Mouse (Mus musculus): Measurements from ENCODE around the gene Gm9970.

The Gm9970 gene

GRCm38 (mm10) chr5:31195671-31196070, 45.4 kb downstream of the Gm9970 start:
- DNase-seq (ENCODE audit: low read depth, low spot score) = no peak

DNA sequence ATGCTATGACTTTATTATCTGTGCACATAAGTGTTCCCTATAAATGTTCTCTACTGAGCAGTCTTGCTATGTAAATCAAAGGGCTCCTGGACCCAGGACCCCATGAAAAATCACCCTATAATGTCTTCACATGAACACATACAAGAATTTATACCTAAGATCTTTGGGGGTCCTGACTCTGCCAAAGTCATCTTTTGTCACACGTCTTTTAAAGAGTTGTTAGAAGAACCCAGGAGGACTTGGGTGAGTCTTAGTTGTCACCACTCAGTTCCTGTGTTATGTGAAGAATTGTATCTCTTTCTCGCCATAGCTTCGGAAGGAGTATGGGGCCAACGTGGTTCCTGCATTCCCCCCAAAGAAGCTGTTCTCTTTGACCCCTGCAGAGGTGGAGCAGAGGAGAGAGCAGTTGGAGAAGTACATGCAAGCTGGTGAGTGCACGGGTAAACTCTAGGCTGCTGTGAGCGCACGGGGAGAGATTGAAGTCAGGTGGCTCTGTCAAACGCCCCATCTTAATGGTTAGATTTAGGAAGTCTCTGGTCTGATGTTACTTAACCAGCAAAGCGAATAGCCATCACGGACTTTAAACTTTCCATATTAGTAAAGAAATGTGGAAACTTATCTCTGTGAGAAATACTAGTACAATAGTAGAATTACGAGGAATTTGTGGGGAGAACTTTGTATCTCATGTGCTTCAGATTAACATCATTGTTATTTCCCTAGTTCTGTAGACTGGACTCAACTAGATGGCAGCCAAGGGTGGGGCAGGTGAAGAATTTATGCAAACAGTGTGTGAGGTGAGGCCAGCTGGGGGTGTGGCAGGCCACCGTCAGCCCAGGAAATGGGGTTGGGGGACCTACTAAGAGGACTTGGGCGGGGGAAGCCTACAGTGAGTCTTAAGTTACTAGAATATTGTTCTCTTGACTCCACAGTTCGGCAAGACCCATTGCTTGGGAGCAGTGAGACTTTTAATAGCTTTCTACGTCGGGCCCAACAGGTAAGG, 46.2 kb downstream of the Gm9970 start:
- DNase-seq (ENCODE audit: low read depth, low spot score) = no peak

DNA sequence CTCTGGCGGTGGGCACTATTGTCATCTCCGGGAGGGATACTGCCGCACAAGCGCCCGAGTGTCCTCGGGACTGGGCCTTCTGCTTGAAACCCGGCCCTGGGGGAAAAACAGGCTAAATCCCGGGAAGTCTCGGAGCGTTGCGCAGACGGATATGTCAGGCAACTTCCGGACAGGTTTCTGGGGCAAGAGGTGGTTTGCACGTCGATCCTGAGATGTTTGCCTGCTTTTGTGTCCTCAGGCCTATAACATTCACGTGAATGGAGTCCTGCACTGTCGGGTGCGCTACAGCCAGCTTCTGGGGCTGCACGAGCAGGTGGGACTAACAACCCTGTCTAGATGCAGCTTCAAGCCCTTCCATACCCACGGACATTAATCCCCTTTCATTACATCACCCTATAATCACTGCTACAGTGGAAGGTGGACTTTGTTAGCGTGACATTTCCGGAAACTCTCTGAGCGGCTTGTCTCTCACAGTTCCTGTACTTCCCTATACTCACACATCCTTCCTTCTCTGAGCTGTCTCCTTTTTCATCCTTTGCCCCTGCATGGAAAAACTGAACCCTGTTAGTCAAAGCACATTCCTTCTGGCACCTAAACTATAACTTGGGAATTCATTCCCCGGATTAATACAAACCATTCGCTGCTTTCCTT, 47.3 kb downstream of the Gm9970 start:
- DNase-seq (ENCODE audit: low read depth, low spot score) = no peak

- peak; percentile 99 for DNase-seq (ENCODE audit: low read depth, low spot score)
These were observed 47.9 kb downstream of the Gm9970 start, which contains the start of the genes Snx17 and Eif2b4 for GRCm38 (mm10) chr5:31192939-31193630. Gene Snx17 (plus strand): TSS chr5:31193227. Gene Eif2b4 (minus strand): TSS chr5:31193430.

DNA sequence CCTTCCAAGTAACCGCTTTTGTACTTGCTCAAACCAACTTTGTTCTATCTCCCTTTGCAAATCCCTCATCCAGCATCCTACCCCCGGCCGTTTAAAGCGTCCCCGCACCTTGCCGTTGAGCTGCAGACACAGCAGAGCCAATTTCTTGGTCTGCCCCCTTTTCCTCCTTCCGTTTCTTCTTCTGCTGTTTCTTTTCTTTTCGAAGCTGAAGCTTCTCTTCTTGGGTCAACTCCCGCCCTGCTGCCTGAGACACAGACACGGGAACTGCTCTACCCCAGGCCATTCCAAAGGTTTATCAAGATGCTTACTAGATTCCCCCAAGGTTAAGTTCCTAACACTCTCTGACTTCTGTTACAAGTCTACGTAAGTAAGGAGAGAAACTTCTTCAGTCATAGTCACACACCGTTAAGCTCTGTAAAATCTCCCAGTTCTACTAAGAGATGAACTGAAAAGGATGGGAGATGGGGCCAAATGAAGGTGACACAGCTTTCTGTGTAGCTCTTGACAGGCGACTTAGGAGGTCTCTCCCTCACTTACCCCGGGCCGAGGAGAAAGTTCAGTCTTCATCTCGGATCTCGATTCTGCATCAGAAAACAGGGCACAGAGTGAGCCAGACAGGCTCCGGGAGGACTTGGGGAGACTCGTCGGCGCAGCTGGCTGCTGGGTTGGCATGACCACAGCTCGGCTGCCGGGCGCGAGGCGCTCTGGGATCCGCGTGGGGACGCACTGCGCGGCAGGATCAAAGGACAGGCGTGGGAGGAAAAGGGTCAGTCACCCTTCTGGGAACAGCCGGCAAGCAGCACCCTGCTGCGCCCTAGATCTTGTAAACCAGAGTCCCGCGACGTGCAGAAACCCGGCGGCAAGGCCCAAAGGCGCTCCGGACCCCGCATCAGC, 48.7 kb downstream of the Gm9970 start:
- DNase-seq (ENCODE audit: low read depth, low spot score) = no peak

Data from CD4-positive helper T cell, adult 2 months (primary cell).